Mouse (Mus musculus): ENCODE data around the gene Etv5.

- no peak for TF ChIP-seq POLR2A (IDR thresholded peaks at IDR 0.05; ENCODE audit: extremely low read depth, insufficient read depth, low read length)
- no peak for TF ChIP-seq CTCF (IDR thresholded peaks at IDR 0.05; ENCODE audit: extremely low read depth, insufficient read depth, low read length)
Observed at GRCm38 (mm10) chr16:22366040-22366439, 73.5 kb downstream of the Etv5 start.
